Mouse (Mus musculus) forebrain, embryonic 14.5 days (tissue): ENCODE measurements around the gene Naa15. TPM values are rescaled to one million over a fixed set of nuclear protein-coding genes. Genes with fewer than 3 reads are reported as not detected.
"Not testable (repeated sequence)": the region's sequence is repeated elsewhere in the genome, so short reads cannot be mapped to it uniquely, and the experiment has no call there.

ENCODE experiments used
- ATAC-seq: fragments of 200-750 bp; cut with Nextera tagmentation; 2 replicates; pipeline ENCODE4 v1.8.0; 2017; ENCODE audit warnings: mild to moderate bottlenecking, moderate library complexity
- DNase-seq: peaks from one replicate; pipeline ENCODE4 v3.0.0-alpha.2; 2015; ENCODE audit warnings: low spot score
- H3K27ac ChIP-seq: fragments of 300-500 bp; sonication (generic); 2 replicates; pipeline ENCODE4 v1.5.1; 2014; ENCODE audit warnings: low read depth, mild to moderate bottlenecking, control low read depth, low read length, moderate library complexity
- H3K27me3 ChIP-seq: fragments of 300-500 bp; sonication (generic); replicated peaks from 2 replicates; pipeline ENCODE4 v1.6.1; 2014; ENCODE audit warnings: low read length, control low read depth, mixed read lengths; ENCODE audit not compliant: control insufficient read depth, insufficient read depth
- H3K36me3 ChIP-seq: fragments of 300-500 bp; sonication (generic); 2 replicates; pipeline ENCODE4 v1.6.1; 2014; ENCODE audit warnings: low read length, control low read depth; ENCODE audit not compliant: control insufficient read depth, insufficient read depth
- H3K4me1 ChIP-seq: fragments of 300-500 bp; sonication (generic); 2 replicates; pipeline ENCODE4 v1.6.1; 2014; ENCODE audit warnings: antibody characterized with exemption, low read length, control low read depth; ENCODE audit not compliant: control insufficient read depth, insufficient read depth
- H3K4me2 ChIP-seq: fragments of 300-500 bp; sonication (generic); 2 replicates; pipeline ENCODE4 v1.6.1; 2014; ENCODE audit warnings: mild to moderate bottlenecking, control low read depth, low read length
- H3K4me3 ChIP-seq: fragments of 300-500 bp; sonication (generic); 2 replicates; pipeline ENCODE4 v1.5.1; 2014; ENCODE audit warnings: low read depth, low read length, control low read depth
- H3K9ac ChIP-seq: fragments of 300-500 bp; sonication (generic); 2 replicates; pipeline ENCODE4 v1.6.1; 2014; ENCODE audit warnings: mild to moderate bottlenecking, low read length, control low read depth, moderate library complexity
- H3K9me3 ChIP-seq: fragments of 300-500 bp; sonication (generic); replicated peaks from 2 replicates; pipeline ENCODE4 v1.6.1; 2016; ENCODE audit warnings: low read length, control low read depth, mixed read lengths; ENCODE audit not compliant: control insufficient read depth
- WGBS: fragments of 180-500 bp; shearing (Covaris S2); extraction: QIAGEN DNeasy Blood & Tissue Kit; methylation state at CpG from one replicate; pipeline ENCODE4 v1.1.7; 2014; 5-methylcytosine and 5-hydroxymethylcytosine counted together
- polyA plus RNA-seq: library from polyadenylated mRNA; unstranded; fragments of >200 nt; fragmentation: Nextera tagmentation; extraction: Ambion mirVana; gene quantifications from 2 replicates; pipeline ENCODE4 v1.2.1, GENCODE M21; 2014

The Naa15 gene
- polyA plus RNA-seq, 1 experiment from 2014 or later: 26.6 TPM

DNA sequence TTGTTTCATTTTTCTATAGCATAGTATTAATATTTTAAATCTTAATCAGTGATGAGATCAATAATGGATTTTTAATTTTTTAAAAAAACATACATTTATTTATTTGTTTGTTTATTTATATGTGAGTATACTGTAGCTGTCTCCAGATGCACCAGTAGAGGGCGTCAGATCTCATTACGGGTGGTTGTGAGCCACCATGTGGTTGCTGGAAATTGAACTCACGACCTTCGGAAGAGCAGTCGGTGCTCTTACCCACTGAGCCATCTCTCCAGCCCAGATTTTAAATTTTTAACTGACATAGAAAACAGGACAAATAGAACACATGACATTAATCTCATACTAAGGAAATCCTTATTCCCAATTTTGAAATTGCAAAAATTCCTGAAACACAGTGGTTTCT, 19.4 kb downstream of the Naa15 start:
- H3K36me3 ChIP-seq, ATAC-seq: not testable (repeated sequence)
- WGBS: 86% methylated on average over 5 of the region's 5 CpGs

DNA sequence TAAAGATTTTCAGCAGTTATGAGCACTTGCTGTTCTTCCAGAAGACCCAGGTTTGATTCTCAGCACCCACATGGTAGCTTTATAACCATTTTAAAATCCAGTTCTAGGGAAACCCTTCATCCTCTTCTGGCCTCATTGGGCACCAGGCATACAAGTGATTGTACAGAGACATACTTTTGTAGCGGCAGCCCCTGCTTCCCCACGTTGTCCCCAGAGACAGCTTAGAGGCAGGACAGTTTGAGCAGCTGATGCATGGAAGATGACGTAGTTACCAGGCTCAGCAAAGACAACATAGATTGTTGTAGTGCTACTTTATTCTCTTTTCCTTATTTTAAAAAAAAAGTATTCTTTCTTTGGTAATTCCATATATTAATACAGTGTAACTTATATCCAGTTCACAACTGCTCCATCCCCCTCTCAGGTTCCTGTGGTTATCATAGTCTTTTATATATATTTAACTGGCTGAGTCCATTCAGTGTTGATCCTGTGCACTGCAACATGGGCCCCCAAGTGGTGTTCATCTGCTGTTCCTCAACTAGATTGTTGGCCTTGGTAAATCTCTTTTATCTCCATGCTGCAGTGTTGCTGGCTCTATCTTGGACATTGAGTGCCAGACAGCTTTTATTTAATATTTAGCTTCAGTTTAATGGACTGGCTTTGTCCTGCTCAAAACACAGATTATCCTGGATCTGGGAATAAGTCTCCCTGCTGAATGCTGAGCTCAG, 20.1 kb downstream of the Naa15 start:
- WGBS: 92% methylated on average over 3 of the region's 3 CpGs
- H3K4me3 ChIP-seq: no peak overlapping the region
- H3K27ac ChIP-seq: no peak overlapping the region
- H3K4me1 ChIP-seq: no peaks in the 10 kb centered on the region
- H3K36me3 ChIP-seq: peaks cover 11% of the 10 kb centered on the region
- H3K27me3 ChIP-seq: no peaks in the 10 kb centered on the region
- no peaks in the 10 kb centered on the region for H3K9me3 ChIP-seq
- no peak for DNase-seq
- ATAC-seq: no peak
- no peak overlapping the region for H3K9ac ChIP-seq
- no peak overlapping the region for H3K4me2 ChIP-seq

More for the DNA sequence above, 19.4 kb downstream of the Naa15 start:
- DNase-seq, H3K27me3 ChIP-seq, H3K27ac ChIP-seq, H3K9ac ChIP-seq, H3K4me1 ChIP-seq, H3K4me2 ChIP-seq, H3K4me3 ChIP-seq, H3K9me3 ChIP-seq: not testable (repeated sequence)

DNA sequence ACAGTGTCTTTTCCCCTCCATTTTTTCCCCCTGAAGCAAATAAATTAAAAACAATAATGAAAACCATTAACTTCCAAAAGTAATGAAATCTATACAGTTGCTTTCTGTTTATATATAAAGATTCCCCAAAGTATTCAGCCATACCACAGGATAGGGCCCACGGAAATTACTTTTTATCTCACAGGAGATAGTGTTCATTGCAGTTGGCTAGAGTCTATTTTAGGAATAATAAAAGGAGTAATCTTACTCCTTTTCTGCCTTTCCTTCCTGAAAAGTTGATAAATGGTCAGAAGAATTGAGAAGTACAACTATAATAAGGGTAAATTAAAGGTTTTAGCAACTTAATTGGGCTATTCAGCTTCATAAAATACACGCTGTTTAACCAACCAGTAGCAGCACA, 53.6 kb downstream of the Naa15 start:
- Histone ChIP-seq H3K27me3 (no peaks in the 10 kb centered on the region), H3K9me3 (no peaks in the 10 kb centered on the region), H3K9ac (no peak overlapping the region), H3K4me2 (no peak overlapping the region), H3K4me3 (no peak overlapping the region), H3K36me3 (peaks cover 80% of the 10 kb centered on the region), H3K4me1 (no peaks in the 10 kb centered on the region), H3K27ac (no peak overlapping the region)
- ATAC-seq (no peak), DNase-seq (no peak)
- WGBS: 81% methylated on average over 2 of the region's 2 CpGs

DNA sequence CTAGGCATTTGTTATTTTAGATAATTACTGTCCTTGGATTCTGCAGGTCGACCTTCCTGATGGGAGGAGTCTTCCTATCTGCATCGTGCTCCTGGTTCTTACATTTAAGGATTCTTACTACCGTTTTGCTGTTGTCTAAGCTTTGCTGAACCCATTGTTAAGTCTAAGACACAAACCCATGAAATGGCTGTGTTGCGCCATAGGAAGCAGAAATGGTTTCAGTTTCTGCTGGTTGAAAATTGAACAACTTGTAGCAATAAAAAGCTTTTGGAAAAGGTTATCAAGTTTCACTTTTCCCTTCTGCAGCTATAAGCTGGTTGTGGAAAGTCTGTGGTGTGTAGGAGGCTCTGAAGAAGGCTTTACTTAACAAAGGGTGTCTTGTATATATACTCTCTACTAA, 60.8 kb downstream of the Naa15 start:
- 90% methylated on average over 4 of the region's 4 CpGs for WGBS
- Histone ChIP-seq H3K4me1 (no peaks in the 10 kb centered on the region), H3K9me3 (no peaks in the 10 kb centered on the region), H3K4me2 (no peak overlapping the region), H3K9ac (no peak overlapping the region), H3K4me3 (no peak overlapping the region), H3K27ac (no peak overlapping the region), H3K36me3 (peaks cover 49% of the 10 kb centered on the region), H3K27me3 (no peaks in the 10 kb centered on the region)
- ATAC-seq (no peak), DNase-seq (no peak)

DNA sequence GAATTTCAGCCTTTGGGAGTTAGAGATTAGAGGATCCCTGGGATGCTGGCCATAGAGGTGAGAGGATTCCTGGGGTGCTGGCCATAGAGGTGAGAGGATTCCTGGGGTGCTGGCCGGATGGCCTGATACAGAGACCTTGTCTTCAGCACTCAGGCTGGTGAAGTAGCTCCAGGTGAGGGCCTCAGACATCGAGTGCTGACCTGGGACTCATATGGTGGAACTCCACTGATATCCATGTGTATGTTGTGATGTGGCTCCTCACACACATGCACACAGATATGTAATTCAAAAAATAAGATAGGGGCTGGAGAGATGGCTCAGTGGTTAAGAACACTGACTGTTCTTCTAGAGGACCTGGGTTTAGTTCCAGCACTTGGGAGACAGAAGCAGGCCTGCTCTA, 64.9 kb downstream of the Naa15 start:
- 50% methylated on average over 2 of the region's 2 CpGs for WGBS
- H3K27me3 ChIP-seq: no peaks in the 10 kb centered on the region
- peaks cover 10% of the 10 kb centered on the region for H3K4me1 ChIP-seq
- H3K9me3 ChIP-seq: no peaks in the 10 kb centered on the region
- H3K9ac ChIP-seq: no peak overlapping the region
- DNase-seq: no peak
- no peak for ATAC-seq
- no peak overlapping the region for H3K4me2 ChIP-seq
- H3K27ac ChIP-seq: no peak overlapping the region
- peaks cover 11% of the 10 kb centered on the region for H3K36me3 ChIP-seq
- H3K4me3 ChIP-seq: no peak overlapping the region

DNA sequence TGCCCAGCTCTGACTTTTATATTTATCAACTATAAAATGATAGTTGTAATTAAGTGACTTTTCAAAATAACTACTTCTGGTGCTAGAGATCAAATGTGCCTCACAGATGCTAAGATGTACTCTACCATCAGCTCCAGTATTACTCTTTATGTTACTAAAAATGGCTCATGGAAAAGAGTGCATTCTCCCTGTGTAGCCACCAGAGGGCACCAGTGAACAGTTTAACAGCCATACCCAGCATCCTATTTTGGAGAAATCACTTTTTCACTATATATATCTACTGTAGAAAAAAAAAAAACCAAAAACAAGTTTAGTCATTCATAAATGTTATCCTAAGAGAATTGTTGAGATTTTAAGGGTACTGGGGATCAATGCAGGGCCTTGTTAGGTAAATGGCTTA, 66.1 kb downstream of the Naa15 start:
- Histone ChIP-seq H3K27ac (no peak overlapping the region), H3K4me2 (no peak overlapping the region), H3K9ac (no peak overlapping the region), H3K27me3 (no peaks in the 10 kb centered on the region), H3K36me3 (peaks cover 3% of the 10 kb centered on the region; the same call in 1 of the 2 replicates), H3K4me3 (no peak overlapping the region), H3K4me1 (peaks cover 18% of the 10 kb centered on the region), H3K9me3 (no peaks in the 10 kb centered on the region)
- DNase-seq: peak; percentile 83
- ATAC-seq: no peak

DNA sequence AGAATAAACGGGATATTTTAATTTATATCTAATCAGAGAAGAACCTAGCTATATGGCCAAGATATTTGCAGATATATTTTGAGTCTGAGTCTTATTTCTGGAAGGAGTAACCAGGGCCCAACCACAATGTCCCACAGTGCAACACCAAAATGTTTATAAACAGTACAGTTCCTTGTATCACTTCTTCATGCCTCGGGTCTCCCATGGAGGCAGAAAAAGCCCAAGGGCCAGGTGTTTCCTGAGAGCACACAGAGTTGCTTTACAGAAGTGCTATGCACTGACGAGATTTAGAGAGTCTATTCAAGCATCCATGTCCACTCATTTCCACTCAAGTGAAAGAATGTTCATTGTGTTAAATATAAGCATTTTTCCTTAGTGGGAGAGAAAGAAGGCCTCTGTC, 66.9 kb downstream of the Naa15 start:
- Histone ChIP-seq H3K9me3 (no peaks in the 10 kb centered on the region), H3K4me3 (no peak overlapping the region), H3K27ac (no peak overlapping the region), H3K27me3 (no peaks in the 10 kb centered on the region), H3K9ac (no peak overlapping the region), H3K4me2 (no peak overlapping the region), H3K36me3 (no peaks in the 10 kb centered on the region), H3K4me1 (peaks cover 18% of the 10 kb centered on the region)
- DNase-seq (no peak), ATAC-seq (no peak)
- 43% methylated on average over 3 of the region's 3 CpGs for whole genome bisulfite sequencing

DNA sequence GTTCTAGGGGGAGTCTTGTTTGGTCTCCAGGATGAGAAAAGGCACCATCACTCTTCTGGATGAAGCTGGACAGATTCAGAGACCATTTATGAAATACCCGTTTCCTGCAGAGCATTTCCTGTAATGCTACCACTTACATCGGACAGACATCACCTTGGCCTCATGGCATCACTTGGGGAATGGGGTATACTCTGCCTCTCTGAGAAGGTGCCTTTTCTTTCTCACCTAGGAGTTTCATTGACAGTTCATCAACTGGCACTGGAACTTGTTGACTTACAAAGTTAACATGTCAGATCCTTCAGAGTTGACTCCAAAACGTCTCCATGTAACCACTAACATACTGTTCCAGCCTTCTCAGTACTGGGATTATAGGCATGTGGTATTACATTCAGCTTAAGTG, 67.8 kb downstream of the Naa15 start:
- Histone ChIP-seq H3K4me1 (peaks cover 18% of the 10 kb centered on the region), H3K9ac (peak overlapping the region; percentile 85), H3K4me2 (peak overlapping the region; percentile 90), H3K9me3 (no peaks in the 10 kb centered on the region), H3K27ac (no peak overlapping the region), H3K27me3 (no peaks in the 10 kb centered on the region), H3K36me3 (no peaks in the 10 kb centered on the region), H3K4me3 (peak overlapping the region; percentile 57; the same call in 1 of the 2 replicates)
- no peak for DNase-seq
- WGBS: 77% methylated on average over 3 of the region's 3 CpGs
- no peak for ATAC-seq

DNA sequence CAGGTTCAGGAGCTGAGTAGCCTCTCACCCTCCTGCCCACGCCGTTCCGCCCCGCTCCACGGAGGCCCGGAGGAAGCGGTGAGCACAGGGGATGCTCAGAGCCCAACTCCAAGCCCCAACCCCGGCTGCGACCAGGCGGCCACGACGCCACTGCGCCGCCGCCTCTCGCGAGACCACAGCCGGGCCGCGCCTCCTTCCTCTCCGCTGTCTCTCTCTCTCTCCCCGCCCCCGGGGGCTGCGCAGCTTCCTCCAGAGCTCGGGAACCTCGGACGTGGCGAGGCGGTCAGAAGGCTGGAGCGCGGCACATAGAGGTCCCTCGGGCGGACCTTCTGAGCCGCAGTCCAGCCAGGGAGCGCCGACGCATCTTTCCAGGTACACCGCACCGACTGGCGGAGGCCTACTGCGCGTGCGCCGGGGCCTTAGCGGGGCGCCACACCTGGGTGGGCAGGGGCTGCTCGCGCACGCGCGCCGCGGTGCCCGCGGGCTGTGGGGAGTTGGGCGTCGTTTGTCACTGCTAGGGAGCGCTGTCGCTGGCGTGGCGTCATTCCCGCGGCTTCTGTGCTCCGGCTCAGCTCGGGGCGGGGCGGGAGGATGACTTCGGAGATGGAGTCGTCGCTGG, 68.9 kb downstream of the Naa15 start, which contains the start of gene Rab33b:
Gene Rab33b, plus strand, starts transcription at position 180 of the 619 bp plus-strand sequence.
- Histone ChIP-seq H3K4me2 (peak within 1 kb of the TSS; percentile 90), H3K9ac (peak within 1 kb of the TSS; percentile 85), H3K4me3 (peak within 1 kb of the TSS; percentile 57), H3K27ac (peak within 1 kb of the TSS; percentile 94), H3K27me3 (no peaks in the 10 kb centered on the region), H3K9me3 (no peaks in the 10 kb centered on the region), H3K36me3 (no peaks in the 10 kb centered on the region), H3K4me1 (peaks cover 18% of the 10 kb centered on the region)
- DNase-seq: peak; percentile 97
- WGBS: 0% methylated on average over 65 of the region's 70 CpGs
- peak; percentile 94 for ATAC-seq
